Mouse (Mus musculus) fibroblast of lung, adult 2 months (primary cell): Measurements from ENCODE around the gene Zfp978.
"Not testable (repeated sequence)": the region's sequence is repeated elsewhere in the genome, so short reads cannot be mapped to it uniquely, and the experiment has no call there.

Source experiments
- DNase-seq: peaks from one replicate; pipeline ENCODE4 v3.0.0-alpha.2; 2011; ENCODE audit warnings: low read depth

Gene Zfp978

GRCm38 (mm10) chr4:147416365-147416764 lies 55.3 kb downstream of the Zfp978 start:
- not testable (repeated sequence) for DNase-seq

- no peak for DNase-seq
Observed at GRCm38 (mm10) chr4:147417157-147417778, 56.2 kb downstream of the Zfp978 start.

GRCm38 (mm10) chr4:147417921-147418320 lies 56.8 kb downstream of the Zfp978 start:
- DNase-seq = no peak

- DNase-seq = not testable (repeated sequence)
Observed at GRCm38 (mm10) chr4:147418333-147418732, 57.2 kb downstream of the Zfp978 start.

- DNase-seq = not testable (repeated sequence)
Observed at GRCm38 (mm10) chr4:147419190-147419589, 58.1 kb downstream of the Zfp978 start.

- not testable (repeated sequence) for DNase-seq
Observed at GRCm38 (mm10) chr4:147419756-147420590, 58.9 kb downstream of the Zfp978 start.

GRCm38 (mm10) chr4:147420794-147421193 lies 59.7 kb downstream of the Zfp978 start:
- DNase-seq = no peak

GRCm38 (mm10) chr4:147421316-147421715 lies 60.2 kb downstream of the Zfp978 start:
- DNase-seq = not testable (repeated sequence)

GRCm38 (mm10) chr4:147423140-147423539 lies 62.0 kb downstream of the Zfp978 start:
- no peak for DNase-seq

GRCm38 (mm10) chr4:147423641-147424298 lies 62.7 kb downstream of the Zfp978 start:
- no peak for DNase-seq

GRCm38 (mm10) chr4:147424404-147424803 lies 63.3 kb downstream of the Zfp978 start:
- not testable (repeated sequence) for DNase-seq

- DNase-seq = not testable (repeated sequence)
Observed at GRCm38 (mm10) chr4:147425615-147426347, 64.7 kb downstream of the Zfp978 start.

GRCm38 (mm10) chr4:147430651-147431050 lies 69.5 kb downstream of the Zfp978 start:
- DNase-seq = no peak

- not testable (repeated sequence) for DNase-seq
Observed at GRCm38 (mm10) chr4:147431696-147432442, 70.8 kb downstream of the Zfp978 start.

GRCm38 (mm10) chr4:147432443-147432790 lies 71.3 kb downstream of the Zfp978 start:
- no peak for DNase-seq

- DNase-seq = no peak
Observed at GRCm38 (mm10) chr4:147433017-147433416, 71.9 kb downstream of the Zfp978 start.

- DNase-seq = no peak
Observed at GRCm38 (mm10) chr4:147433874-147434273, 72.8 kb downstream of the Zfp978 start.
